Mouse (Mus musculus) neural tube, postnatal 0 days (tissue): ENCODE data around the gene Gm20390. TPM values are rescaled to one million over a fixed set of nuclear protein-coding genes. Genes with fewer than 3 reads are reported as not detected.

ENCODE experiments used
- polyA plus RNA-seq: library from polyadenylated mRNA; unstranded; fragments of >200 nt; fragmentation: Nextera tagmentation; extraction: Ambion mirVana; gene quantifications from 2 replicates; pipeline ENCODE4 v1.2.1, GENCODE M21; 2015

Gm20390 gene
- polyA plus RNA-seq: 359 and 393 TPM in 2 replicates

GRCm38 (mm10) chr11:93968005-93968847 lies at the start of gene Gm20390, which contains the start of gene Nme1:
TSS of gene Gm20390 (minus strand) at chr11:93968293.
TSS of gene Nme1 (minus strand) at chr11:93968521.

GRCm38 (mm10) chr11:93995720-93996305 lies 27.7 kb upstream of the Gm20390 start, which contains the start of gene Spag9:
TSS of gene Spag9 (plus strand) at chr11:93996091.

DNA sequence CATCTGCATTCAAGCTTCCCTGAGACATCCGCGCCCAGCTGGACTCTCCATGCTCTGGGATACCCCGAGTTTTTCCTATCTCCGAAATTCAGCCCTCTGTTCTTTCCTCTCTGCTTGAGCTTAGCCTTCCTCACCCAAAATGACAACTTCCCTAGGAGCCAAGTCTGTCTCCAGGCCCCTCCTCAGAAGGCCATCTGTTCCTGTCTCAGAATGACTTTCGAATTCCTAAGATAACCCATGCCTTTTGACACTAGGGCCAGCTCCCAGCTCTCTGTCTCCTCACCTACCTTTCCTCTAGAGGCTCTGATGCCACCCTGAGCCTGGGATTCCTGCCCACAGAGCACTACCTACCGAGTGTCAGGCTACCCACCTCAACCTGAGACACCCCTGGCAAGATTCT lies 11.9 kb downstream of the Gm20390 start, which contains the start of gene Nme2:
Gene Nme2 (minus strand): TSS at position 101 of the 400 bp plus-strand sequence.

Other genes with a start within 250 kb of the Gm20390 start
- gene Utp18, start 82.5 kb downstream of the Gm20390 start, polyA plus RNA-seq: 23.6 and 26.5 TPM in 2 replicates
- 11.8 and 14.0 TPM in 2 replicates for gene Mbtd1, start 82.4 kb downstream of the Gm20390 start, polyA plus RNA-seq
- 138 and 150 TPM in 2 replicates for gene Nme2, start 12.0 kb downstream of the Gm20390 start, polyA plus RNA-seq
- 278 and 348 TPM in 2 replicates for gene Nme1, start 228 bp upstream of the Gm20390 start, polyA plus RNA-seq
- 94.7 and 103 TPM in 2 replicates for gene Spag9, start 27.8 kb upstream of the Gm20390 start, polyA plus RNA-seq
- gene Tob1, start 243.2 kb upstream of the Gm20390 start, polyA plus RNA-seq: 33.6 and 34.4 TPM in 2 replicates